Comparison of ENCODE assay signal across 14 mouse cellular contexts in genomic region chr4:43960207-43960606, GRCm38 (mm10). TPM values are rescaled to one million over a fixed set of nuclear protein-coding genes. Genes with fewer than 3 reads are reported as not detected.
DNase-seq lines count a peak whose midpoint lies in the region; ATAC-seq lines count a peak whose summit lies in the region.
"Had no signal": no experiment of that assay in that cellular context is flagged by ENCODE, and none has a peak within 500 bp of the region (broad histone marks: within the 10 kb centered on the region; RNA-seq: fewer than 3 reads in every experiment).

No protein-coding gene starts in this region.

- H3K9ac ChIP-seq in heart, embryonic 16.5 days (ENCODE audit: low read length): no peak overlapping the region
- no peak overlapping the region for H3K9ac ChIP-seq in intestine, embryonic 16.5 days (ENCODE audit: low read depth, low read length)
- no peak overlapping the region for H3K9ac ChIP-seq in neural tube, embryonic 13.5 days
- H3K9ac ChIP-seq: limb, embryonic 12.5 days had no signal

- intact Hi-C loops in heart, postnatal 10 days (cut with DNase I): no loop called here

- H3K4me2 ChIP-seq in heart, embryonic 16.5 days (ENCODE audit: low read depth, low read length): peak overlapping the region; percentile 95
- peak overlapping the region; percentile 98; the same call in 1 of the 2 replicates for H3K4me2 ChIP-seq in intestine, embryonic 16.5 days (ENCODE audit: low read depth, low read length)
- H3K4me2 ChIP-seq in neural tube, embryonic 13.5 days: peak overlapping the region; percentile 90; the same call in 1 of the 2 replicates

- WGBS in heart, embryonic 16.5 days: 68% methylated on average over 6 of the region's 6 CpGs
- WGBS in intestine, embryonic 16.5 days: 56% methylated on average over 6 of the region's 6 CpGs
- 91% methylated on average over 6 of the region's 6 CpGs for WGBS in neural tube, embryonic 13.5 days

- DNase-seq in heart, postnatal 10 days: no peak
- DNase-seq in T-cell, adult 2 months (ENCODE audit: low spot score): peak; percentile 26
- no peak for DNase-seq in left cerebral cortex, adult 11 months (ENCODE audit: low spot score)
- no peak for DNase-seq in Muller cell, postnatal 12 days (ENCODE audit: inconsistent ontology term)
- DNase-seq: adrenal gland, postnatal 25 days had no signal

- no peak for ATAC-seq in heart, embryonic 16.5 days (replicated peaks; ENCODE audit: extremely low read depth, insufficient read depth, low FRiP score)
- no peak for ATAC-seq in intestine, embryonic 16.5 days
- ATAC-seq in neural tube, embryonic 13.5 days (ENCODE audit: low read depth): no peak
- ATAC-seq in granulocyte monocyte progenitor cell, adult 5-6 weeks (replicated peaks; ENCODE audit: poor library complexity, severe bottlenecking): no peak
- ATAC-seq: forebrain, embryonic 16.5 days had no signal

- H3K4me3 ChIP-seq in heart, embryonic 16.5 days (ENCODE audit: low read length): no peak overlapping the region
- no peak overlapping the region; the same call in 1 of the 2 replicates for H3K4me3 ChIP-seq in intestine, embryonic 16.5 days (ENCODE audit: low read length)
- H3K4me3 ChIP-seq in neural tube, embryonic 13.5 days: no peak overlapping the region
- H3K4me3 ChIP-seq: limb, embryonic 12.5 days had no signal

- H3K4me1 ChIP-seq in heart, embryonic 16.5 days (ENCODE audit: control insufficient read depth, insufficient read depth, low read length): peaks cover 22% of the 10 kb centered on the region
- H3K4me1 ChIP-seq in intestine, embryonic 16.5 days (ENCODE audit: control insufficient read depth, insufficient read depth, low read length): peaks cover 43% of the 10 kb centered on the region
- H3K4me1 ChIP-seq in neural tube, embryonic 13.5 days (replicated peaks): peaks cover 22% of the 10 kb centered on the region

- H3K27ac ChIP-seq in heart, embryonic 16.5 days (ENCODE audit: low read length): no peak overlapping the region
- H3K27ac ChIP-seq in intestine, embryonic 16.5 days (ENCODE audit: low read length): no peak overlapping the region
- no peak overlapping the region for H3K27ac ChIP-seq in neural tube, embryonic 13.5 days (replicated peaks)
- H3K27ac ChIP-seq: hindbrain, embryonic 10.5 days had no signal

- H3K36me3 ChIP-seq in heart, embryonic 16.5 days (ENCODE audit: control insufficient read depth, insufficient read depth): no peaks in the 10 kb centered on the region
- no peaks in the 10 kb centered on the region for H3K36me3 ChIP-seq in intestine, embryonic 16.5 days (ENCODE audit: control insufficient read depth, insufficient read depth, low read length)
- no peaks in the 10 kb centered on the region for H3K36me3 ChIP-seq in neural tube, embryonic 13.5 days
- H3K36me3 ChIP-seq: hindbrain, embryonic 10.5 days; limb, embryonic 12.5 days had no signal

- H3K27me3 ChIP-seq in heart, embryonic 16.5 days (ENCODE audit: control insufficient read depth, insufficient read depth, low read length): no peaks in the 10 kb centered on the region
- H3K27me3 ChIP-seq in intestine, embryonic 16.5 days (replicated peaks; ENCODE audit: control insufficient read depth, insufficient read depth, low read length): no peaks in the 10 kb centered on the region
- H3K27me3 ChIP-seq in neural tube, embryonic 13.5 days: no peaks in the 10 kb centered on the region; the same call in 1 of the 2 replicates
- H3K27me3 ChIP-seq: limb, embryonic 12.5 days had no signal

- no peaks in the 10 kb centered on the region for H3K9me3 ChIP-seq in heart, embryonic 16.5 days (replicated peaks; ENCODE audit: control insufficient read depth, low read length)
- no peaks in the 10 kb centered on the region for H3K9me3 ChIP-seq in intestine, embryonic 16.5 days (ENCODE audit: control insufficient read depth, low read length)
- H3K9me3 ChIP-seq in neural tube, embryonic 13.5 days: no peaks in the 10 kb centered on the region
- H3K9me3 ChIP-seq: hindbrain, embryonic 10.5 days; limb, embryonic 12.5 days had no signal

RNA-seq across cellular contexts. Expression of gene Glipr2, which starts 3.0 kb away (rescaled TPM):
- polyA plus RNA-seq in heart, embryonic 16.5 days (2015; fragmentation: Nextera tagmentation; extraction: Ambion mirVana): 51.4 and 53.7 TPM in 2 replicates
- total RNA-seq in heart, postnatal 10 days (2021): 10 to 100 TPM; 16.4 to 18.1 TPM
- polyA plus RNA-seq in intestine, embryonic 16.5 days (2015; fragmentation: Nextera tagmentation; extraction: Ambion mirVana): 69.4 and 78.5 TPM in 2 replicates
- polyA plus RNA-seq in neural tube, embryonic 13.5 days (2015; fragmentation: Nextera tagmentation; extraction: Ambion mirVana): 70.9 and 81.6 TPM in 2 replicates
- total RNA-seq in granulocyte monocyte progenitor cell, adult 5-6 weeks (2014; fragmentation: Nextera tagmentation): 8.2 and 12.7 TPM in 2 replicates
- total RNA-seq in granulocyte monocyte progenitor cell, adult 5-6 weeks (2017): 16.4 and 20.8 TPM in 2 replicates

RNA-seq across cellular contexts. Expression of gene Ccin, which starts 23.1 kb away (rescaled TPM):
- not detected in 2 replicates for polyA plus RNA-seq in heart, embryonic 16.5 days (2015; fragmentation: Nextera tagmentation; extraction: Ambion mirVana)
- total RNA-seq in heart, postnatal 10 days (2021): under 1 TPM; 0.12 to 0.22 TPM
- polyA plus RNA-seq in intestine, embryonic 16.5 days (2015; fragmentation: Nextera tagmentation; extraction: Ambion mirVana): not detected in 2 replicates
- not detected in 2 replicates for polyA plus RNA-seq in neural tube, embryonic 13.5 days (2015; fragmentation: Nextera tagmentation; extraction: Ambion mirVana)
- not detected in 2 replicates for total RNA-seq in granulocyte monocyte progenitor cell, adult 5-6 weeks (2014; fragmentation: Nextera tagmentation)
- total RNA-seq in granulocyte monocyte progenitor cell, adult 5-6 weeks (2017): 0.09 TPM in 1 of 2 replicates, not detected in the other
- total RNA-seq: adrenal gland, postnatal 25 days had no signal
- polyA plus RNA-seq: forebrain, embryonic 16.5 days; hindbrain, embryonic 10.5 days; limb, embryonic 12.5 days; midbrain, postnatal 0 days; thymus, postnatal 0 days had no signal

RNA-seq across cellular contexts. Expression of gene Clta, which starts 44.0 kb away (rescaled TPM):
- 134 and 150 TPM in 2 replicates for polyA plus RNA-seq in heart, embryonic 16.5 days (2015; fragmentation: Nextera tagmentation; extraction: Ambion mirVana)
- 100 to 1,000 TPM; 101 to 104 TPM for total RNA-seq in heart, postnatal 10 days (2021)
- 241 and 256 TPM in 2 replicates for polyA plus RNA-seq in intestine, embryonic 16.5 days (2015; fragmentation: Nextera tagmentation; extraction: Ambion mirVana)
- polyA plus RNA-seq in neural tube, embryonic 13.5 days (2015; fragmentation: Nextera tagmentation; extraction: Ambion mirVana): 346 and 355 TPM in 2 replicates
- 280 and 311 TPM in 2 replicates for total RNA-seq in granulocyte monocyte progenitor cell, adult 5-6 weeks (2014; fragmentation: Nextera tagmentation)
- 422 and 509 TPM in 2 replicates for total RNA-seq in granulocyte monocyte progenitor cell, adult 5-6 weeks (2017)
